Mouse (Mus musculus) brain, embryonic 14.5 days (tissue): Measurements from ENCODE around the gene Cenpm.

Experiments
- CTCF ChIP-seq: fragments of 200-500 bp; IDR thresholded peaks from 2 replicates; pipeline ENCODE4 v1.5.1; 2012; ENCODE audit warnings: inconsistent platforms, mild to moderate bottlenecking, moderate library complexity, borderline replicate concordance; ENCODE audit not compliant: insufficient read depth, insufficient read length; ENCODE audit errors: extremely low read depth
- POLR2A ChIP-seq: fragments of 200-500 bp; IDR thresholded peaks from 2 replicates; pipeline ENCODE4 v1.6.1; 2012; ENCODE audit warnings: mild to moderate bottlenecking, inconsistent platforms, borderline replicate concordance; ENCODE audit not compliant: poor library complexity, insufficient read depth, insufficient read length, severe bottlenecking; ENCODE audit errors: extremely low read depth

GRCm38 (mm10) chr15:82293271-82293711, 48.7 kb upstream of the Cenpm start:
- TF ChIP-seq CTCF = no peak
- TF ChIP-seq POLR2A = no peak
